Mouse (Mus musculus) stomach, postnatal 0 days (tissue): ENCODE measurements around the gene Nr4a1.

Experiments
- CTCF ChIP-seq: IDR thresholded peaks from 2 replicates; pipeline ENCODE4 v1.5.1; 2016; ENCODE audit warnings: antibody characterized with exemption, low read depth, mild to moderate bottlenecking, moderate library complexity
- EP300 ChIP-seq: optimal IDR thresholded peaks from 2 replicates; pipeline ENCODE3; 2016; ENCODE audit warnings: antibody characterized with exemption

DNA sequence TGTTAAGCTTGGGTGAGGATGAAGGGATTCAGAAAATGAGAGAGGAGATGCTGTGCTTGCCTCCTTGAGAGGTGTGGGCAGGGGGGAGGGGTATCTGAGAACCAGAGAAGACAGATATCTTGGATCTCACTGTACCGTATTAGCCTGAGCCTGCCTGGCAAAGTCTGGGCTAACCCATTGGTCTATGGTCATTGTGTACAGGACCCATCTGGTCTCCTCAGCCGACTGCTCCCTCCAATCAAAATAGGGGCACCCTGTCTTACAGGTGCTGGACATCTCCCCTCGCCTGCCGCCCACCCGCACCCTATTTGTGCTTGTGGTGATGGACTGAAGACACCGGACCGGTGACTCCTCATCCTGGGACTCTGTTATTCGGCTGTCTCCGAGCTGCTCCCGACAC is 41.5 kb downstream of the Nr4a1 start:
- TF ChIP-seq CTCF (no peak), EP300 (no peak)
